Mouse (Mus musculus): ENCODE data around the gene Csdc2. TPM values are rescaled to one million over a fixed set of nuclear protein-coding genes. Genes with fewer than 3 reads are reported as not detected.
A peak's percentile ranks its signal among the peaks of the same experiment; 100 is the strongest.

Gene Csdc2
- polyA plus RNA-seq, 1 experiment from 2014 or later, result 15.7 TPM

DNA sequence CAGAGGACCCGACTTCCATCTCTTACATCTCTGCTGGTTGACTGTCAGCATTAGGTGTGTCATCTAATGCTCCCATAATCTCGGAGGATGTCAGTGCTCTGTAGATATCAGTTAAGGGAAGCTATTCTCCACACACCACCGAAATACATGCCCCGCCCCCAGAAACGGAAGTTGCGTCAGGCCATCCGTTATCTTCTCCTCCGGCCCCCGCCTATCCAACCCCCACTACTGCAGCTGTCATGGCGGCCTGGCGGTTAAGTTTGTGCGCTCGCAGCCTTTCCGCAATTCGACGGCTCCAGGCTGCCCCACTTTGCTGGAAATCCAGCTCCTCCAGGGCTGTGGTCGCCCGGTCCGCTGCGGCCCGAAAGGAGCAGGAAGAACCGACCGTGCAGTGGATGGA is 43.8 kb downstream of the Csdc2 start, which contains the start of gene 1700029P11Rik:
1700029P11Rik (plus strand) TSS at position 220 of the 400 bp plus-strand sequence.
- 92% methylated on average over 23 of the region's 23 CpGs for WGBS
- Histone ChIP-seq H3K9ac (no peak within 1 kb of the TSS), H3K4me1 (no peaks in the 10 kb centered on the region), H3K27ac (no peak within 1 kb of the TSS), H3K27me3 (replicated peaks) (no peaks in the 10 kb centered on the region), H3K36me3 (no peaks in the 10 kb centered on the region), H3K4me3 (replicated peaks) (no peak within 1 kb of the TSS), H3K9me3 (no peaks in the 10 kb centered on the region), H3K4me2 (no peak within 1 kb of the TSS)
- ATAC-seq (ENCODE audit: insufficient read depth, low FRiP score, low read depth), result no peak

DNA sequence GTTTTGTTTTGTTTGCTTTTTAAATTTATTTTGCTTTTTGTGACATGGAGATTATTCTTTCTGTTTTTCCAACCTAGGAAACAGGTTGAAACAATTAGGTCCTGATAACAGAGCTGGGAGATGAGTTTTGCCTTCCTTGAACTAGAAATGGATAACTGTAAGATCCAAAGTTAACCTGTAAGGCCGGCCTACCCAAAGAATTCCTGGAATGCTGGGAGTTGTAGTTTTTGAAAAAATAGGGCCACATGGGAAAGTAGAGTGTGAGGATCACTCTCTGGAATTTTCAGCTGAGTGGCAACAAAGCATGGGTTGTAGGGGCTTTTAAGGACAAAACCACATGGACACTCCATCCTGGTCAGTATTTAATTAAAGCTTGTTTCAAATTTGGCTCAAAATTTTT is 45.6 kb downstream of the Csdc2 start:
- WGBS, result 52% methylated on average over 1 of the region's 1 CpGs
- ATAC-seq (ENCODE audit: insufficient read depth, low FRiP score, low read depth), result no peak

DNA sequence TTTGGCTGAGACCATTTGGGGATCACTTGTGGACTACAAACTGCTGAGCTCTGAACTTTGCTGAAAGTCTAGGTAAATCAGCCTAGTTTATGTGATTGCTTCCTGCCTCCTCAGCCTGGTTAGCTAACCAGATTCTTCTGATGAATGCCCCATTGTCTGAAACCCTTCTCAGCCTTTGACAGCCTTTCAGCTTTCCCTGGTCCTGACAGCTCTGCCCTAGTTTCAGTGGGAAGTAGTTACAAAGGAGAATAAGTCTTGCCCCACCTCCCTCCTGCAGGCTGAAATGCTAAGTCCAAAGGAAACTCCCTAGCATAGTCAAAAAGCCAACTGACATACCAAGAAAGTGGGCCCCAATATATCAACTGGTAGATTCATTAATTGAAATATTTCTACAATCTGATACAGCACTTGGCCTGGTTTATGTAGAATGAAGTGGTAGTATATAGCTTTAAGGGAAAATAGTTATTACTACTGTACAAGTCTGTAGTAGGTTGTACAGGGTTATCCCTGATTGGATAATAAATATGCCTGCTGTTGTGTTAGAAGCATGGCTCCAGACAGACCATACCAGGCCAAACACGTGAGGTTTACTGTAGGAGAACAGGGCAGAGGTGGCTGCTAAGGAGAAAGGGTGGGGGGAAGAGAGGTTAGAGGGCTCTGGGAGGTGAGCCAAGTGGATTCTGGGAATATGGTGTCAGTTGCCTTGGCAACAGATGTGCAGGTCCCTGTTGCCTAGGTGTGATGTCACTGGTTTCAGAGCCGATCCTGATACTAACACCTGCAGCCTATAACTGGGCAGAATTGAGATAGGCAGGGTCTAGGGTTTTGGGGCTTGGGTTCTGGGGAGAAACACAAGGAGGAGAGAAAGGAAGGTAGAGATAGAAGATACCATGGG is 49.0 kb downstream of the Csdc2 start:
- ATAC-seq (ENCODE audit: insufficient read depth, low FRiP score, low read depth), result no peak

More for the DNA sequence above, 45.6 kb downstream of the Csdc2 start:
- H3K27ac ChIP-seq, result no peak overlapping the region
- no peaks in the 10 kb centered on the region for H3K9me3 ChIP-seq
- no peak overlapping the region for H3K9ac ChIP-seq
- H3K4me3 ChIP-seq (replicated peaks), result no peak overlapping the region
- no peaks in the 10 kb centered on the region for H3K4me1 ChIP-seq
- no peaks in the 10 kb centered on the region for H3K27me3 ChIP-seq (replicated peaks)
- H3K4me2 ChIP-seq, result no peak overlapping the region
- H3K36me3 ChIP-seq, result no peaks in the 10 kb centered on the region

DNA sequence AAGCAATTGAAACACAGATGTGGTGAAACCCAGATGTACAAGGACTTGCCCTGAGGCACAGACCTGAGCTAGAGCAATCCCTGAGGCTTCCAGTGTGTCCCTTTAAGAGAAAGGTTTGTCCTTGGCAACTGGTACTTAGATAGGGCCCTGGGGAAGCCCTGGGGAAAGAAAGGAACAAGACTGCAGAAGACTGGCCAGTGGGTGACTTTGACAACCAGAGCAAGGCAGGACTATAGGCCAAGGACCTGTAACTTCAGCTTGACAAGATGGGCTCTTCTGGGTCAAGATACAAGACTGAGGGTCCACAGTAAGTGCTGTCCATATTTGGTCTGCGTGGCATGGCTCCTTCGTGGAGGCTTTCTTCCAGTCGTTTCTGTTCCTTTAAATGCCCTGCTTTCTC is 51.1 kb downstream of the Csdc2 start, which contains the start of gene Xrcc6:
Xrcc6 (plus strand) TSS at position 190 of the 400 bp plus-strand sequence.
- no peaks in the 10 kb centered on the region for H3K36me3 ChIP-seq
- no peaks in the 10 kb centered on the region for H3K4me1 ChIP-seq
- no peak within 1 kb of the TSS for H3K4me3 ChIP-seq (replicated peaks)
- no peak within 1 kb of the TSS for H3K4me2 ChIP-seq
- no peak within 1 kb of the TSS for H3K27ac ChIP-seq
- no peaks in the 10 kb centered on the region for H3K27me3 ChIP-seq (replicated peaks)
- no peak within 1 kb of the TSS for H3K9ac ChIP-seq
- 83% methylated on average over 3 of the region's 3 CpGs for WGBS
- no peaks in the 10 kb centered on the region for H3K9me3 ChIP-seq
- ATAC-seq (ENCODE audit: insufficient read depth, low FRiP score, low read depth), result no peak

More for the DNA sequence above, 49.0 kb downstream of the Csdc2 start:
- Histone ChIP-seq H3K36me3 (no peaks in the 10 kb centered on the region), H3K4me2 (no peak overlapping the region), H3K27me3 (replicated peaks) (no peaks in the 10 kb centered on the region), H3K9me3 (no peaks in the 10 kb centered on the region), H3K27ac (no peak overlapping the region), H3K9ac (no peak overlapping the region), H3K4me3 (replicated peaks) (no peak overlapping the region), H3K4me1 (no peaks in the 10 kb centered on the region)
- 50% methylated on average over 2 of the region's 2 CpGs for WGBS

DNA sequence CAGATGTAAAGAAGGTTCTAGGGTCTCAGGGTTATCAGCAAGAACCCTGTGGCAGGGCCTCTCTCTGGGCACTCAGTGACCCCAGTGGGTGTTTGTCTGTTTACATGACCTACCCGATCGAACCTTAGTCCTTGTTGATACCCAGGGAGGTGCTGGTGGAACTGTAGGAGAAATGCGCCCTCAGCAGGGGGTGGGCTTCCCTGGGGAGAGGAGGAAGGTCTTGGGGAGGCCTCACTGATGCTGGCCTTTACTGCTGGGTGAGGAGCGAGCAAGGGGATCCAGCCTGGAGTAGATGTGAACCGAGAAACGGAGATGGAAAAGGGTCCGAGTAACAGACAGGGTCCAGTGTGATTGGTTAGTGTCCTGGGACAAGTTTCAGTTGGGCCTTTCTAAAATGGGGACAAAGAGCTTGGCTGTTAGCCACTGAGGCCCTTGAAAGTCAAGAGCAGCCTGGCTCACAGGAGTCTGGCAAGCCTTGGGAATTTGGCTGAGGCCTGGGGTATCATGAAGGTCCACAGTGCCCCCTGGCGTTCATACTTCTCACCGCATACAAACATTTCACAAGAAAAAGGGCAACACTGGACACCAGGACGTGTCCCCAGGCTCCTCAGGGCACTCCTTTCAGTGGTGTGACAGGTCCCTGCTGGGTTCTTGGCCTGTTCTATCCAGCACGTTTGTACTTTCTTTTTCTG is 53.0 kb downstream of the Csdc2 start:
- Histone ChIP-seq H3K9ac (no peak overlapping the region), H3K27ac (no peak overlapping the region)
- WGBS, result 41% methylated on average over 11 of the region's 11 CpGs

DNA sequence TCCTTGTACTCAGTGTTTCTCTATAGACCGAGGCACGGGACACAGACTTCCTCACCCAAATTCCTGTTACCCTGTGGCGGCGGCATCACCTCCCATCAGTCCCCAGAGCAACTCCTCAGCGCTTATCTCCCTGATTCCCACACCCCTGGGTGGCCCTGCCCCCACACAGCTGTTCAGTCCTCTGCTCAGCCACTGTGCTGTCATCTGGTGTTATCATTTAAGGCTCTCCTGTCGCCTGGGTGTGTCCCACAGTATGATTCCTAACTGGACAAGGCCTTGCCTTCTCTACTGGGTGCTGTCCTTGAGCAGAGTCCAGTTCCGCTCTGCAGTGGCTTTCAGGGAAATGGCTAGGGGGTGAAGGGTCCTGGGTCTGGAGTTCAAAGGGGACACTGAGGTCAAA is 54.0 kb downstream of the Csdc2 start:
- no peak overlapping the region for H3K4me3 ChIP-seq (replicated peaks)
- H3K4me1 ChIP-seq, result no peaks in the 10 kb centered on the region
- H3K4me2 ChIP-seq, result no peak overlapping the region
- no peaks in the 10 kb centered on the region for H3K9me3 ChIP-seq
- 34% methylated on average over 7 of the region's 7 CpGs for WGBS
- no peak overlapping the region for H3K27ac ChIP-seq
- H3K36me3 ChIP-seq, result peaks cover 6% of the 10 kb centered on the region; the same call in 1 of the 2 replicates
- H3K27me3 ChIP-seq (replicated peaks), result no peaks in the 10 kb centered on the region
- no peak overlapping the region for H3K9ac ChIP-seq
- peak; percentile 86 for ATAC-seq (ENCODE audit: insufficient read depth, low FRiP score, low read depth)

More for the DNA sequence above, 53.0 kb downstream of the Csdc2 start:
- Histone ChIP-seq H3K4me2 (no peak overlapping the region), H3K4me3 (replicated peaks) (no peak overlapping the region), H3K4me1 (no peaks in the 10 kb centered on the region), H3K36me3 (no peaks in the 10 kb centered on the region), H3K9me3 (no peaks in the 10 kb centered on the region), H3K27me3 (replicated peaks) (no peaks in the 10 kb centered on the region)
- ATAC-seq (ENCODE audit: insufficient read depth, low FRiP score, low read depth), result no peak; the same call in 1 of the 2 replicates

DNA sequence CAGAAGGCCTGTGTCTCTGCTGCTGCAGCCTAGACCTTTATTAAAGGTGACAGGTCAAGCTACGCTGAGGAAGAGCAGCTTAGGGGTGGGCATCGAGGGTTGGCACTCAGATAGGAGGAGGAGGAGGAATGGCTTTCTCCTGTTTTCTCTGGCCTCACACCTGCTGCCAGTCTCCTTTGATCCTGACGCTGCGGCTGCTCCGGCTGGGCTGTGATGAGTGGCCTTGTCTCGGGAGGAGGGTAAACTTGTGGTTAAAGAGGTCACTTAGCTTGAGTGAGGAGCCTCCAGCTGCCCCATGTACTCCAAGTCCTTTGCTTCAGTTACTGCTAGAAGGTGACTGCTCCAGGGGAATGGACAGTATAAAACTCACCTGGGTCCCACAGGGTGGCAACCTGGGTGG is 57.4 kb downstream of the Csdc2 start:
- ATAC-seq (ENCODE audit: insufficient read depth, low FRiP score, low read depth), result no peak
- WGBS, result 73% methylated on average over 6 of the region's 6 CpGs
- H3K4me3 ChIP-seq (replicated peaks), result no peak overlapping the region
- peaks cover 9% of the 10 kb centered on the region; the same call in 1 of the 2 replicates for H3K36me3 ChIP-seq
- no peaks in the 10 kb centered on the region for H3K27me3 ChIP-seq (replicated peaks)
- H3K9ac ChIP-seq, result no peak overlapping the region
- H3K27ac ChIP-seq, result no peak overlapping the region
- H3K4me1 ChIP-seq, result no peaks in the 10 kb centered on the region
- H3K9me3 ChIP-seq, result no peaks in the 10 kb centered on the region
- H3K4me2 ChIP-seq, result no peak overlapping the region

Other genes starting within 250 kb of the Csdc2 start
- gene Chadl, start 239.5 kb upstream of the Csdc2 start, polyA plus RNA-seq (2015; fragmentation: Nextera tagmentation; extraction: Ambion mirVana), result 3.7 and 4.1 TPM in 2 replicates
- gene Zc3h7b, start 191.7 kb upstream of the Csdc2 start, polyA plus RNA-seq (2015; fragmentation: Nextera tagmentation; extraction: Ambion mirVana), result 23.8 and 24.1 TPM in 2 replicates
- gene Rangap1, start 191.2 kb upstream of the Csdc2 start, polyA plus RNA-seq (2015; fragmentation: Nextera tagmentation; extraction: Ambion mirVana), result 97.8 and 106 TPM in 2 replicates
- gene Tef, start 134.3 kb upstream of the Csdc2 start, polyA plus RNA-seq (2015; fragmentation: Nextera tagmentation; extraction: Ambion mirVana), result 24.1 and 24.6 TPM in 2 replicates
- 26.6 and 27.9 TPM in 2 replicates for gene Tob2, start 78.0 kb upstream of the Csdc2 start, polyA plus RNA-seq (2015; fragmentation: Nextera tagmentation; extraction: Ambion mirVana)
- gene Phf5a, start 64.8 kb upstream of the Csdc2 start, polyA plus RNA-seq (2015; fragmentation: Nextera tagmentation; extraction: Ambion mirVana), result 128 and 134 TPM in 2 replicates
- 153 and 185 TPM in 2 replicates for gene Aco2, start 64.5 kb upstream of the Csdc2 start, polyA plus RNA-seq (2015; fragmentation: Nextera tagmentation; extraction: Ambion mirVana)
- gene Polr3h, start 10.5 kb upstream of the Csdc2 start, polyA plus RNA-seq (2015; fragmentation: Nextera tagmentation; extraction: Ambion mirVana), result 58.1 and 65.4 TPM in 2 replicates
- 27.5 and 28.9 TPM in 2 replicates for gene Pmm1, start 24.2 kb downstream of the Csdc2 start, polyA plus RNA-seq (2015; fragmentation: Nextera tagmentation; extraction: Ambion mirVana)
- not detected in 2 replicates for gene 1700029P11Rik, start 43.8 kb downstream of the Csdc2 start, polyA plus RNA-seq (2015; fragmentation: Nextera tagmentation; extraction: Ambion mirVana)
- 76.6 and 83.2 TPM in 2 replicates for gene Xrcc6, start 51.1 kb downstream of the Csdc2 start, polyA plus RNA-seq (2015; fragmentation: Nextera tagmentation; extraction: Ambion mirVana)
- 23.0 and 23.4 TPM in 2 replicates for gene Desi1, start 97.1 kb downstream of the Csdc2 start, polyA plus RNA-seq (2015; fragmentation: Nextera tagmentation; extraction: Ambion mirVana)
- gene Snu13, start 110.8 kb downstream of the Csdc2 start, polyA plus RNA-seq (2015; fragmentation: Nextera tagmentation; extraction: Ambion mirVana), result 259 and 287 TPM in 2 replicates
- not detected in 2 replicates for gene 4930407I10Rik, start 122.4 kb downstream of the Csdc2 start, polyA plus RNA-seq (2015; fragmentation: Nextera tagmentation; extraction: Ambion mirVana)
- gene Mei1, start 133.2 kb downstream of the Csdc2 start, polyA plus RNA-seq (2015; fragmentation: Nextera tagmentation; extraction: Ambion mirVana), result not detected in 2 replicates
- gene Ccdc134, start 191.2 kb downstream of the Csdc2 start, polyA plus RNA-seq (2015; fragmentation: Nextera tagmentation; extraction: Ambion mirVana), result 15.5 and 15.8 TPM in 2 replicates
- 152 and 167 TPM in 2 replicates for gene Srebf2, start 210.4 kb downstream of the Csdc2 start, polyA plus RNA-seq (2015; fragmentation: Nextera tagmentation; extraction: Ambion mirVana)